Comparison of ENCODE assay signal across 9 mouse cellular contexts in genomic region chr4:129086078-129086477, GRCm38 (mm10). TPM values are rescaled to one million over a fixed set of nuclear protein-coding genes. Genes with fewer than 3 reads are reported as not detected.
A peak's percentile ranks its signal among the peaks of the same experiment; 100 is the strongest.
DNase-seq lines count a peak whose midpoint lies in the region; ATAC-seq and TF ChIP-seq lines count a peak whose summit lies in the region.
"Had no signal": no experiment of that assay in that cellular context is flagged by ENCODE, and none has a peak within 500 bp of the region (broad histone marks: within the 10 kb centered on the region; RNA-seq: fewer than 3 reads in every experiment).

No protein-coding gene starts in this region.

- peak; percentile 27 for DNase-seq in ovary, postnatal 10 days (ENCODE audit: low spot score)
- no peak for DNase-seq in ovary, adult 18-20 months (ENCODE audit: low spot score)
- peak; percentile 62 for DNase-seq in embryonic facial prominence, embryonic 14.5 days (ENCODE audit: low spot score)
- peak; percentile 89 for DNase-seq in hindbrain, embryonic 14.5 days (ENCODE audit: low spot score)
- peak; percentile 63 to 83 for DNase-seq in layer of hippocampus, postnatal 25 days (ENCODE audit: extremely low spot score in 1 of 2, low spot score in 1 of 2)
- peak; percentile 56 to 88 for DNase-seq in spleen, postnatal 4 days (ENCODE audit: low spot score in 2 of 2)

- TF ChIP-seq CTCF in bone marrow, adult 2 months (IDR thresholded peaks at IDR 0.05; ENCODE audit: control insufficient read depth, insufficient read depth, low read length), result peak; percentile 63

- H3K36me3 ChIP-seq in embryonic facial prominence, embryonic 14.5 days (ENCODE audit: control insufficient read depth, insufficient read depth, low read length), result peaks cover 32% of the 10 kb centered on the region
- H3K36me3 ChIP-seq in hindbrain, embryonic 14.5 days (replicated peaks; ENCODE audit: control insufficient read depth, insufficient read depth), result peaks cover 44% of the 10 kb centered on the region
- H3K36me3 ChIP-seq in midbrain, embryonic 12.5 days, result peaks cover 19% of the 10 kb centered on the region

- no peak for ATAC-seq in embryonic facial prominence, embryonic 14.5 days (ENCODE audit: low read depth)
- ATAC-seq in hindbrain, embryonic 14.5 days (ENCODE audit: low FRiP score), result peak; percentile 37; the same call in 1 of the 2 replicates
- ATAC-seq in midbrain, embryonic 12.5 days (ENCODE audit: low FRiP score, low read depth), result peak; percentile 34; the same call in 1 of the 2 replicates

- no peak overlapping the region for H3K9ac ChIP-seq in embryonic facial prominence, embryonic 14.5 days (ENCODE audit: low read depth, low read length)
- no peak overlapping the region for H3K9ac ChIP-seq in hindbrain, embryonic 14.5 days
- H3K9ac ChIP-seq in midbrain, embryonic 12.5 days (replicated peaks), result no peak overlapping the region
- H3K9ac ChIP-seq: embryonic facial prominence, embryonic 12.5 days had no signal

- H3K27ac ChIP-seq in bone marrow, adult 2 months (ENCODE audit: control insufficient read depth, insufficient read depth, low read depth, low read length, poor library complexity), result no peak overlapping the region
- no peak overlapping the region for H3K27ac ChIP-seq in embryonic facial prominence, embryonic 14.5 days (replicated peaks; ENCODE audit: low read depth, low read length)
- no peak overlapping the region for H3K27ac ChIP-seq in hindbrain, embryonic 14.5 days
- no peak overlapping the region for H3K27ac ChIP-seq in midbrain, embryonic 12.5 days (replicated peaks)
- H3K27ac ChIP-seq: embryonic facial prominence, embryonic 12.5 days had no signal

- H3K4me2 ChIP-seq in embryonic facial prominence, embryonic 14.5 days (ENCODE audit: low read depth, low read length), result no peak overlapping the region
- H3K4me2 ChIP-seq in hindbrain, embryonic 14.5 days (replicated peaks), result no peak overlapping the region
- no peak overlapping the region for H3K4me2 ChIP-seq in midbrain, embryonic 12.5 days (replicated peaks)
- H3K4me2 ChIP-seq: embryonic facial prominence, embryonic 12.5 days had no signal

- no peaks in the 10 kb centered on the region for H3K9me3 ChIP-seq in embryonic facial prominence, embryonic 14.5 days (ENCODE audit: control insufficient read depth, low read length)
- H3K9me3 ChIP-seq in hindbrain, embryonic 14.5 days (ENCODE audit: control insufficient read depth, low read length), result no peaks in the 10 kb centered on the region
- H3K9me3 ChIP-seq in midbrain, embryonic 12.5 days, result no peaks in the 10 kb centered on the region
- H3K9me3 ChIP-seq: embryonic facial prominence, embryonic 12.5 days had no signal

- TF ChIP-seq POLR2A in bone marrow, adult 2 months (IDR thresholded peaks at IDR 0.05; ENCODE audit: borderline replicate concordance, control insufficient read depth, low read depth, low read length), result no peak

- no peak overlapping the region for H3K4me3 ChIP-seq in bone marrow, adult 2 months (replicated peaks; ENCODE audit: control insufficient read depth, low read depth, low read length)
- H3K4me3 ChIP-seq in embryonic facial prominence, embryonic 14.5 days (ENCODE audit: low read depth, low read length), result no peak overlapping the region
- no peak overlapping the region for H3K4me3 ChIP-seq in hindbrain, embryonic 14.5 days (replicated peaks; ENCODE audit: low read length)
- no peak overlapping the region for H3K4me3 ChIP-seq in midbrain, embryonic 12.5 days
- H3K4me3 ChIP-seq: embryonic facial prominence, embryonic 12.5 days had no signal

- WGBS in bone marrow, adult 2 months, result 30% methylated on average over 8 of the region's 8 CpGs
- WGBS in embryonic facial prominence, embryonic 14.5 days, result 29% methylated on average over 8 of the region's 8 CpGs
- WGBS in hindbrain, embryonic 14.5 days, result 33% methylated on average over 8 of the region's 8 CpGs
- WGBS in midbrain, embryonic 12.5 days, result 25% methylated on average over 8 of the region's 8 CpGs

- H3K27me3 ChIP-seq in embryonic facial prominence, embryonic 14.5 days (replicated peaks; ENCODE audit: control insufficient read depth, insufficient read depth, low read length), result no peaks in the 10 kb centered on the region
- no peaks in the 10 kb centered on the region for H3K27me3 ChIP-seq in hindbrain, embryonic 14.5 days (ENCODE audit: control insufficient read depth, insufficient read depth, low read length)
- H3K27me3 ChIP-seq in midbrain, embryonic 12.5 days, result no peaks in the 10 kb centered on the region
- H3K27me3 ChIP-seq: embryonic facial prominence, embryonic 12.5 days had no signal

- no peaks in the 10 kb centered on the region; the same call in 1 of the 2 replicates for H3K4me1 ChIP-seq in bone marrow, adult 2 months (ENCODE audit: control insufficient read depth, insufficient read depth, low read length)
- no peaks in the 10 kb centered on the region for H3K4me1 ChIP-seq in embryonic facial prominence, embryonic 14.5 days (ENCODE audit: control insufficient read depth, insufficient read depth, low read length)
- H3K4me1 ChIP-seq in hindbrain, embryonic 14.5 days (replicated peaks; ENCODE audit: control insufficient read depth, insufficient read depth, low read length), result no peaks in the 10 kb centered on the region
- no peaks in the 10 kb centered on the region for H3K4me1 ChIP-seq in midbrain, embryonic 12.5 days
- H3K4me1 ChIP-seq: embryonic facial prominence, embryonic 12.5 days had no signal

RNA-seq across cellular contexts. Expression of gene Tmem54, which starts 19.3 kb away (rescaled TPM):
- polyA plus RNA-seq in bone marrow, adult 2 months (2011; ENCODE audit: insufficient read depth, insufficient read length, low replicate concordance, missing spikeins), result 1.8 TPM in 1 of 2 replicates, not detected in the other
- polyA plus RNA-seq in embryonic facial prominence, embryonic 14.5 days (2014; fragmentation: Nextera tagmentation; extraction: Ambion mirVana), result 6.9 and 8.4 TPM in 2 replicates
- 0.33 TPM in 1 of 2 replicates, not detected in the other for polyA plus RNA-seq in hindbrain, embryonic 14.5 days (2014; fragmentation: Nextera tagmentation; extraction: Ambion mirVana)
- not detected for total RNA-seq in layer of hippocampus, postnatal 25 days (2021)
- 0.51 and 0.63 TPM in 2 replicates for polyA plus RNA-seq in midbrain, embryonic 12.5 days (2016; fragmentation: Nextera tagmentation; extraction: Ambion mirVana)

RNA-seq across cellular contexts. Expression of gene Rnf19b, which starts 28.0 kb away (rescaled TPM):
- 23.9 and 47.7 TPM in 2 replicates for polyA plus RNA-seq in bone marrow, adult 2 months (2011; ENCODE audit: insufficient read depth, insufficient read length, low replicate concordance, missing spikeins)
- 9.7 and 11.3 TPM in 2 replicates for polyA plus RNA-seq in embryonic facial prominence, embryonic 14.5 days (2014; fragmentation: Nextera tagmentation; extraction: Ambion mirVana)
- 35.5 and 41.1 TPM in 2 replicates for polyA plus RNA-seq in hindbrain, embryonic 14.5 days (2014; fragmentation: Nextera tagmentation; extraction: Ambion mirVana)
- total RNA-seq in layer of hippocampus, postnatal 25 days (2021), result 10 to 100 TPM; 48.1 to 49.7 TPM
- polyA plus RNA-seq in midbrain, embryonic 12.5 days (2016; fragmentation: Nextera tagmentation; extraction: Ambion mirVana), result 15.8 and 16.5 TPM in 2 replicates

RNA-seq across cellular contexts. Expression of gene Hpca, which starts 35.8 kb away (rescaled TPM):
- not detected in 2 replicates for polyA plus RNA-seq in bone marrow, adult 2 months (2011; ENCODE audit: insufficient read depth, insufficient read length, low replicate concordance, missing spikeins)
- 3.6 and 4.9 TPM in 2 replicates for polyA plus RNA-seq in embryonic facial prominence, embryonic 14.5 days (2014; fragmentation: Nextera tagmentation; extraction: Ambion mirVana)
- 56.2 and 68.7 TPM in 2 replicates for polyA plus RNA-seq in hindbrain, embryonic 14.5 days (2014; fragmentation: Nextera tagmentation; extraction: Ambion mirVana)
- 1,000 to 10,000 TPM; 2,567 to 2,613 TPM for total RNA-seq in layer of hippocampus, postnatal 25 days (2021)
- polyA plus RNA-seq in midbrain, embryonic 12.5 days (2016; fragmentation: Nextera tagmentation; extraction: Ambion mirVana), result 3.6 and 4.0 TPM in 2 replicates

RNA-seq across cellular contexts. Expression of gene Fndc5, which starts 50.7 kb away (rescaled TPM):
- polyA plus RNA-seq in bone marrow, adult 2 months (2011; ENCODE audit: insufficient read depth, insufficient read length, low replicate concordance, missing spikeins), result 2.7 TPM in 1 of 2 replicates, not detected in the other
- polyA plus RNA-seq in embryonic facial prominence, embryonic 14.5 days (2014; fragmentation: Nextera tagmentation; extraction: Ambion mirVana), result 28.4 and 29.1 TPM in 2 replicates
- polyA plus RNA-seq in hindbrain, embryonic 14.5 days (2014; fragmentation: Nextera tagmentation; extraction: Ambion mirVana), result 14.5 and 15.4 TPM in 2 replicates
- total RNA-seq in layer of hippocampus, postnatal 25 days (2021), result 10 to 100 TPM; 85.1 to 86.0 TPM
- 1.3 and 1.8 TPM in 2 replicates for polyA plus RNA-seq in midbrain, embryonic 12.5 days (2016; fragmentation: Nextera tagmentation; extraction: Ambion mirVana)
